Mouse (Mus musculus): Measurements from ENCODE around the gene Igf1.

- TF ChIP-seq FLI1 (IDR thresholded peaks at IDR 0.05; ENCODE audit: low read length) (no peak), GATA1 (IDR thresholded peaks at IDR 0.05; ENCODE audit: borderline replicate concordance, low read length) (no peak)
Observed at GRCm38 (mm10) chr10:87869151-87869550, 11.1 kb downstream of the Igf1 start.

All from megakaryocyte, embryonic 14.5 days (primary cell).